Mouse (Mus musculus) lung, embryonic 16.5 days (tissue): Measurements from ENCODE around the gene Wdr12. TPM values are rescaled to one million over a fixed set of nuclear protein-coding genes. Genes with fewer than 3 reads are reported as not detected.

Source experiments
- ATAC-seq: fragments of 200-750 bp; cut with Nextera tagmentation; 2 replicates; pipeline ENCODE4 v1.8.0; 2017; ENCODE audit warnings: low read depth, mild to moderate bottlenecking, moderate library complexity
- H3K27ac ChIP-seq: fragments of 300-500 bp; sonication (generic); 2 replicates; pipeline ENCODE4 v1.5.1; 2014; ENCODE audit warnings: mild to moderate bottlenecking, control low read depth, low read length
- H3K27me3 ChIP-seq: fragments of 300-500 bp; sonication (generic); 2 replicates; pipeline ENCODE4 v1.6.1; 2014; ENCODE audit warnings: low read depth, low read length, mixed read lengths; ENCODE audit not compliant: control insufficient read depth, insufficient read depth
- H3K36me3 ChIP-seq: fragments of 300-500 bp; sonication (generic); 2 replicates; pipeline ENCODE4 v1.6.1; 2014; ENCODE audit warnings: low read length; ENCODE audit not compliant: control insufficient read depth, insufficient read depth
- H3K4me1 ChIP-seq: fragments of 300-500 bp; sonication (generic); replicated peaks from 2 replicates; pipeline ENCODE4 v1.6.1; 2014; ENCODE audit warnings: low read length, mixed read lengths; ENCODE audit not compliant: control insufficient read depth, insufficient read depth
- H3K4me2 ChIP-seq: fragments of 300-500 bp; sonication (generic); 2 replicates; pipeline ENCODE4 v1.6.1; 2014; ENCODE audit warnings: low read depth, low read length, control low read depth
- H3K4me3 ChIP-seq: fragments of 300-500 bp; sonication (generic); 2 replicates; pipeline ENCODE4 v1.5.1; 2014; ENCODE audit warnings: mild to moderate bottlenecking, low read length, control low read depth
- H3K9ac ChIP-seq: fragments of 300-500 bp; sonication (generic); 2 replicates; pipeline ENCODE4 v1.6.1; 2014; ENCODE audit warnings: low read length, control low read depth
- H3K9me3 ChIP-seq: fragments of 300-500 bp; sonication (generic); 2 replicates; pipeline ENCODE4 v1.6.1; 2016; ENCODE audit warnings: low read length; ENCODE audit not compliant: control insufficient read depth
- WGBS: fragments of 180-500 bp; shearing (Covaris S2); extraction: QIAGEN DNeasy Blood & Tissue Kit; methylation state at CpG from one replicate; pipeline ENCODE4 v1.1.7; 2014; 5-methylcytosine and 5-hydroxymethylcytosine counted together
- polyA plus RNA-seq: library from polyadenylated mRNA; unstranded; fragments of >200 nt; fragmentation: Nextera tagmentation; extraction: Ambion mirVana; gene quantifications from 2 replicates; pipeline ENCODE4 v1.2.1, GENCODE M21; 2015

The Wdr12 gene
- polyA plus RNA-seq, 1 experiment from 2014 or later = 39.3 TPM

- Histone ChIP-seq H3K36me3 (no peaks in the 10 kb centered on the region), H3K4me1 (no peaks in the 10 kb centered on the region), H3K27me3 (no peaks in the 10 kb centered on the region), H3K9me3 (no peaks in the 10 kb centered on the region), H3K27ac (no peak overlapping the region), H3K4me2 (no peak overlapping the region), H3K9ac (no peak overlapping the region), H3K4me3 (no peak overlapping the region)
- 86% methylated on average over 2 of the region's 2 CpGs for WGBS
- ATAC-seq = no peak
These were observed 63.4 kb downstream of the Wdr12 start for GRCm38 (mm10) chr1:60035044-60035443.

Other genes starting within 250 kb of the Wdr12 start
- 8.4 and 8.9 TPM in 2 replicates for gene Fam117b, start 185.6 kb downstream of the Wdr12 start, polyA plus RNA-seq
- gene Ica1l, start 55.5 kb downstream of the Wdr12 start, polyA plus RNA-seq = 0.55 and 0.62 TPM in 2 replicates
- gene Carf, start 398 bp downstream of the Wdr12 start, polyA plus RNA-seq = 5.8 and 6.7 TPM in 2 replicates
- 9.2 and 10.2 TPM in 2 replicates for gene Nbeal1, start 82.0 kb upstream of the Wdr12 start, polyA plus RNA-seq
- gene Cyp20a1, start 244.7 kb upstream of the Wdr12 start, polyA plus RNA-seq = 30.9 and 34.6 TPM in 2 replicates